Mouse (Mus musculus): ENCODE measurements at regions not wholly inside any gene's neighbourhood (a gene's known extent, or its start where the extent isn't known, plus 50 kb on each side); places are given as distances from the start of the nearest gene placed in this dataset.

GRCm38 (mm10) chr16:9115548-9115947 lies 285.6 kb downstream of the 1810013L24Rik start:
- no peaks in the 10 kb centered on the region for H3K36me3 ChIP-seq (ENCODE audit: control insufficient read depth, insufficient read depth)
- WGBS (ENCODE audit: insufficient replicate concordance) = 64% methylated on average over 5 of the region's 5 CpGs

DNA sequence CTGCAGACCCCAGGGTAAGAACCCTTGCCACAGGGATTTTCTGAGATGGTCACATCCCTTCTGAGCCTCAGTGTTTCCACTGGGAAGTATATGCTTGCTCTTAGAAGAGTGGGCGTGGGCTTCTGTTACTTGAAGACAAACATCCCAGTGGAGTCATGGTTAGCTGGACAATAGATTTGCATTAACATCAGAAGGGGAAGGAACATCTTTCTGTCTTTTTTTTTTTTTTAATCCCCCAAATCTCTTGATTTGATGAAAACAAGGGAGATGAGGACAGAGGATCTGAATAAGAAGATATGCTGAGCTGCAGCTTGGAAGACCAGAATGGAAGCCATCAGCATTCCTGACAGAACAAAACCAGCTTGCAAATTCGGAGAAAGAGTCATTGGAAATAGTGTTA lies 291.7 kb downstream of the 1810013L24Rik start:
- Histone ChIP-seq H3K9me3 (replicated peaks; ENCODE audit: control insufficient read depth, low read length) (no peaks in the 10 kb centered on the region), H3K27ac (ENCODE audit: low read length) (no peak overlapping the region), H3K36me3 (ENCODE audit: control insufficient read depth, insufficient read depth) (no peaks in the 10 kb centered on the region), H3K4me2 (ENCODE audit: low read depth, low read length) (no peak overlapping the region), H3K27me3 (ENCODE audit: control insufficient read depth, insufficient read depth, low read depth, low read length) (no peaks in the 10 kb centered on the region), H3K4me1 (ENCODE audit: control insufficient read depth, low read depth, low read length) (no peaks in the 10 kb centered on the region), H3K9ac (ENCODE audit: low read depth, low read length) (no peak overlapping the region), H3K4me3 (ENCODE audit: low read depth, low read length) (no peak overlapping the region)
- 56% methylated on average over 2 of the region's 2 CpGs for WGBS (ENCODE audit: insufficient replicate concordance)
- ATAC-seq (ENCODE audit: low read depth) = no peak

More at GRCm38 (mm10) chr16:9115548-9115947, 285.6 kb downstream of the 1810013L24Rik start:
- no peaks in the 10 kb centered on the region for H3K9me3 ChIP-seq (replicated peaks; ENCODE audit: control insufficient read depth, low read length)
- no peak overlapping the region for H3K4me2 ChIP-seq (ENCODE audit: low read depth, low read length)
- H3K4me1 ChIP-seq (ENCODE audit: control insufficient read depth, low read depth, low read length) = no peaks in the 10 kb centered on the region
- H3K27ac ChIP-seq (ENCODE audit: low read length) = no peak overlapping the region
- H3K4me3 ChIP-seq (ENCODE audit: low read depth, low read length) = no peak overlapping the region
- ATAC-seq (ENCODE audit: low read depth) = no peak
- no peak overlapping the region for H3K9ac ChIP-seq (ENCODE audit: low read depth, low read length)
- H3K27me3 ChIP-seq (ENCODE audit: control insufficient read depth, insufficient read depth, low read depth, low read length) = no peaks in the 10 kb centered on the region

GRCm38 (mm10) chr16:9132113-9132512 lies 302.2 kb downstream of the 1810013L24Rik start:
- no peak overlapping the region for H3K4me3 ChIP-seq (ENCODE audit: low read depth, low read length)
- H3K36me3 ChIP-seq (ENCODE audit: control insufficient read depth, insufficient read depth) = no peaks in the 10 kb centered on the region
- H3K9me3 ChIP-seq (replicated peaks; ENCODE audit: control insufficient read depth, low read length) = no peaks in the 10 kb centered on the region
- no peak overlapping the region for H3K27ac ChIP-seq (ENCODE audit: low read length)
- H3K4me1 ChIP-seq (ENCODE audit: control insufficient read depth, low read depth, low read length) = no peaks in the 10 kb centered on the region
- peak; percentile 45 for ATAC-seq (ENCODE audit: low read depth)
- no peaks in the 10 kb centered on the region for H3K27me3 ChIP-seq (ENCODE audit: control insufficient read depth, insufficient read depth, low read depth, low read length)
- no peak overlapping the region for H3K4me2 ChIP-seq (ENCODE audit: low read depth, low read length)
- 28% methylated on average over 3 of the region's 3 CpGs for WGBS (ENCODE audit: insufficient replicate concordance)
- no peak overlapping the region for H3K9ac ChIP-seq (ENCODE audit: low read depth, low read length)

DNA sequence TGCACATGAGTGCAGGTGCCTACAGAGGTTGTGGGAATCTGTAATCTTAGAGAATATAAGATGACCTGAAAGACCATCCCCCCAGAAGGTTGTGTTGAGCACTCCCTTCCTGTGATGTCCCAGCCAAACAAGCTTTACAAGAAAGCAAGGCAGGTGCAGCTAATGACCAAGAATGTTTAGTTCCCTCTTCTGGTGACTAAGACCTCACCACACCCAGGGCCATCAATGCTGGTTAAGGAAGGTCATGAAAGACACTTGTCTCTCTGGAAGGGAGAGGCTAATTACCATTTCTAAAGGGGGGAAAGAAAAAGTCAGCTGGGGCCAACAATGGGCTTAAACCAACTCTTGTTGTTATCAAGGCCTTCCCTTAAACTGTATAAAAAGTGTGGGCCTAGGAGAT lies 302.9 kb downstream of the 1810013L24Rik start:
- ATAC-seq (ENCODE audit: low read depth) = no peak
- no peaks in the 10 kb centered on the region for H3K27me3 ChIP-seq (ENCODE audit: control insufficient read depth, insufficient read depth, low read depth, low read length)
- H3K4me2 ChIP-seq (ENCODE audit: low read depth, low read length) = no peak overlapping the region
- no peaks in the 10 kb centered on the region for H3K4me1 ChIP-seq (ENCODE audit: control insufficient read depth, low read depth, low read length)
- no peaks in the 10 kb centered on the region for H3K9me3 ChIP-seq (replicated peaks; ENCODE audit: control insufficient read depth, low read length)
- H3K36me3 ChIP-seq (ENCODE audit: control insufficient read depth, insufficient read depth) = no peaks in the 10 kb centered on the region
- no peak overlapping the region for H3K4me3 ChIP-seq (ENCODE audit: low read depth, low read length)
- H3K27ac ChIP-seq (ENCODE audit: low read length) = no peak overlapping the region
- no peak overlapping the region for H3K9ac ChIP-seq (ENCODE audit: low read depth, low read length)

- Histone ChIP-seq H3K9ac (ENCODE audit: low read depth, low read length) (no peak overlapping the region), H3K4me1 (ENCODE audit: control insufficient read depth, low read depth, low read length) (no peaks in the 10 kb centered on the region), H3K27ac (ENCODE audit: low read length) (no peak overlapping the region), H3K4me3 (ENCODE audit: low read depth, low read length) (no peak overlapping the region), H3K9me3 (replicated peaks; ENCODE audit: control insufficient read depth, low read length) (no peaks in the 10 kb centered on the region), H3K27me3 (ENCODE audit: control insufficient read depth, insufficient read depth, low read depth, low read length) (no peaks in the 10 kb centered on the region), H3K4me2 (ENCODE audit: low read depth, low read length) (no peak overlapping the region), H3K36me3 (ENCODE audit: control insufficient read depth, insufficient read depth) (no peaks in the 10 kb centered on the region)
- no peak for ATAC-seq (ENCODE audit: low read depth)
- 63% methylated on average over 8 of the region's 8 CpGs for WGBS (ENCODE audit: insufficient replicate concordance)
Observed at GRCm38 (mm10) chr16:9135377-9135776, 305.5 kb downstream of the 1810013L24Rik start.

GRCm38 (mm10) chr16:9138552-9139224 lies 308.8 kb downstream of the 1810013L24Rik start:
- H3K9ac ChIP-seq (ENCODE audit: low read depth, low read length) = no peak overlapping the region
- no peak overlapping the region for H3K4me2 ChIP-seq (ENCODE audit: low read depth, low read length)
- H3K4me1 ChIP-seq (ENCODE audit: control insufficient read depth, low read depth, low read length) = no peaks in the 10 kb centered on the region
- H3K4me3 ChIP-seq (ENCODE audit: low read depth, low read length) = no peak overlapping the region
- H3K9me3 ChIP-seq (replicated peaks; ENCODE audit: control insufficient read depth, low read length) = no peaks in the 10 kb centered on the region
- no peak overlapping the region for H3K27ac ChIP-seq (ENCODE audit: low read length)
- 52% methylated on average over 8 of the region's 8 CpGs for whole genome bisulfite sequencing (ENCODE audit: insufficient replicate concordance)
- no peak for ATAC-seq (ENCODE audit: low read depth)
- no peaks in the 10 kb centered on the region for H3K36me3 ChIP-seq (ENCODE audit: control insufficient read depth, insufficient read depth)
- no peaks in the 10 kb centered on the region for H3K27me3 ChIP-seq (ENCODE audit: control insufficient read depth, insufficient read depth, low read depth, low read length)

GRCm38 (mm10) chr16:9139405-9139804 lies 309.5 kb downstream of the 1810013L24Rik start:
- no peaks in the 10 kb centered on the region for H3K9me3 ChIP-seq (replicated peaks; ENCODE audit: control insufficient read depth, low read length)
- H3K4me2 ChIP-seq (ENCODE audit: low read depth, low read length) = no peak overlapping the region
- no peak overlapping the region for H3K27ac ChIP-seq (ENCODE audit: low read length)
- H3K4me1 ChIP-seq (ENCODE audit: control insufficient read depth, low read depth, low read length) = no peaks in the 10 kb centered on the region
- 44% methylated on average over 3 of the region's 3 CpGs for WGBS (ENCODE audit: insufficient replicate concordance)
- H3K4me3 ChIP-seq (ENCODE audit: low read depth, low read length) = no peak overlapping the region
- ATAC-seq (ENCODE audit: low read depth) = no peak
- H3K27me3 ChIP-seq (ENCODE audit: control insufficient read depth, insufficient read depth, low read depth, low read length) = no peaks in the 10 kb centered on the region
- no peak overlapping the region for H3K9ac ChIP-seq (ENCODE audit: low read depth, low read length)
- no peaks in the 10 kb centered on the region for H3K36me3 ChIP-seq (ENCODE audit: control insufficient read depth, insufficient read depth)

GRCm38 (mm10) chr16:9149209-9150135 lies 319.6 kb downstream of the 1810013L24Rik start:
- Histone ChIP-seq H3K27me3 (ENCODE audit: control insufficient read depth, insufficient read depth, low read depth, low read length) (no peaks in the 10 kb centered on the region), H3K4me2 (ENCODE audit: low read depth, low read length) (no peak overlapping the region), H3K9me3 (replicated peaks; ENCODE audit: control insufficient read depth, low read length) (no peaks in the 10 kb centered on the region), H3K4me1 (ENCODE audit: control insufficient read depth, low read depth, low read length) (no peaks in the 10 kb centered on the region), H3K9ac (ENCODE audit: low read depth, low read length) (no peak overlapping the region), H3K27ac (ENCODE audit: low read length) (no peak overlapping the region), H3K36me3 (ENCODE audit: control insufficient read depth, insufficient read depth) (no peaks in the 10 kb centered on the region), H3K4me3 (ENCODE audit: low read depth, low read length) (no peak overlapping the region)
- WGBS (ENCODE audit: insufficient replicate concordance) = 39% methylated on average over 8 of the region's 8 CpGs
- ATAC-seq (ENCODE audit: low read depth) = no peak

GRCm38 (mm10) chr16:9151936-9152335 lies 322.0 kb downstream of the 1810013L24Rik start:
- Histone ChIP-seq H3K27me3 (ENCODE audit: control insufficient read depth, insufficient read depth, low read depth, low read length) (no peaks in the 10 kb centered on the region), H3K4me2 (ENCODE audit: low read depth, low read length) (no peak overlapping the region), H3K9ac (ENCODE audit: low read depth, low read length) (no peak overlapping the region), H3K27ac (ENCODE audit: low read length) (no peak overlapping the region), H3K36me3 (ENCODE audit: control insufficient read depth, insufficient read depth) (no peaks in the 10 kb centered on the region), H3K4me3 (ENCODE audit: low read depth, low read length) (no peak overlapping the region), H3K9me3 (replicated peaks; ENCODE audit: control insufficient read depth, low read length) (no peaks in the 10 kb centered on the region), H3K4me1 (ENCODE audit: control insufficient read depth, low read depth, low read length) (no peaks in the 10 kb centered on the region)
- 61% methylated on average over 4 of the region's 4 CpGs for WGBS (ENCODE audit: insufficient replicate concordance)
- ATAC-seq (ENCODE audit: low read depth) = no peak
